Mouse (Mus musculus) erythroblast, embryonic 14.5 days (primary cell): Measurements from ENCODE around the gene Entpd7.

ENCODE experiments used
- GATA1 ChIP-seq: IDR thresholded peaks from 2 replicates; pipeline ENCODE4 v1.6.1; 2012; ENCODE audit warnings: low read length, inconsistent platforms, mixed read lengths
- TAL1 ChIP-seq: IDR thresholded peaks from 3 replicates; pipeline ENCODE4 v1.6.1; 2012; ENCODE audit warnings: low read length, inconsistent platforms, mixed read lengths

DNA sequence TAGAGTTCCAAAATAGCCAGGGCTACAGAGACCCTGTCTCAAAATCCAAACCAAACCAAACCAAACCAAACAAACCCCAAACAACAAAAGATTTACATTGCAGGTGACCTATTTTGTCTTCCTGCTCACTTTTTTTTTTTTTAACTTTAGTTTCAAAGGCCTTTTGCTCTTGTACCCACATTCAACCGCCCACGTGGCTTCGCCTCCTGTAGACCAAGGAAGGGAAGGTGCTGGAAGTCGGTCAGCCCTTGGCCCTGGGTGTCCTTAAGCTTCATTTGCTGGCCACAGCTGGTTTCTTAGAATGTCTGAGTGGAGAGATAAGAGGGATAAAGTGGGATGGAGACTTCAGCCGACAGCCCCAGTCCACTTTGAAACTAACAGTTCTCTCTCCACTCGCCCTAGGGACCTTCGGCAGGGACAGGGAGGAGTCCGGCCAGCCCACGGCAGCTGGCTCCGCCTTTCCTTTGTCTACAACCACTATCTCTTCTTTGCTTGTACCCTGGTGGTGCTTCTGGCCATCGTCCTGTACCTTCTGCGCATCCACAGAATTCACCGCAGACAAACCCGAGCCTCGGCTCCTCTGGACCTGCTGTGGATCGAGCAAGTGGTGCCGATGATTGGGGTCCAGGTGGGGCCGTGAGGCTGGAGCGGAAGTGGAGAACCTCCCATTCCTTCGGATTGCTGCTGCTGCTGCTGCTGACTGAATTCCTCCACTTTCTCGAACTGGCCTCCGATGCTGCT is 40.0 kb downstream of the Entpd7 start:
- TF ChIP-seq GATA1 (no peak), TAL1 (no peak)
